Mouse (Mus musculus) regulatory T cell (primary cell): ENCODE data around the gene 3110021N24Rik.

ENCODE experiments used
- in situ Hi-C: fragments of 300-600 bp; cut with MboI, MseI; formaldehyde crosslinking; loops from one replicate; pipeline ENCODE4 v1.15.1; 2025; ENCODE audit warnings: high pct_unique_total_duplicates

The 3110021N24Rik gene

DNA sequence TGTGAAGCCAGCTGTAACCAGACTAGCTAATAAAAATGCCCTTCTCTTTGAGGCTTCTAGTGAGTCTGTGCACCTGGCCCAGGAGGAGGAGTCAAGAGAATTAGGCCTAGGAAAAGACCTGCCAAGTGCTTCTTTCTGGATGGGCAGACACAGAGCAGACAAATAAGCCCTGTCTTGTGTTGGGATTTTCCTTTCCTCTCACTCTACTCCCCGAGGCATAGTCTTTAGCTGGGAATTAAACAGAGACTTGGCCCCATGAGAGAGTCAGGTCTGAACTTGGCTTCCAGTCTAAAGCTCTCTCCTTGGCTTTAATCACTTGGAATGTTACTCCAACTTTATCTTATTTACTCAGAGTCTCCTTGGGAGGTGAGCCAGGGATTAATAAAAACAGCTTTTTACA, 74.5 kb downstream of the 3110021N24Rik start:
- in situ Hi-C loops = loop anchor here (5.0 to 10.0 kb wide), 2 partner anchors 112 to 181 kb away; no protein-coding TSS in a partner anchor

DNA sequence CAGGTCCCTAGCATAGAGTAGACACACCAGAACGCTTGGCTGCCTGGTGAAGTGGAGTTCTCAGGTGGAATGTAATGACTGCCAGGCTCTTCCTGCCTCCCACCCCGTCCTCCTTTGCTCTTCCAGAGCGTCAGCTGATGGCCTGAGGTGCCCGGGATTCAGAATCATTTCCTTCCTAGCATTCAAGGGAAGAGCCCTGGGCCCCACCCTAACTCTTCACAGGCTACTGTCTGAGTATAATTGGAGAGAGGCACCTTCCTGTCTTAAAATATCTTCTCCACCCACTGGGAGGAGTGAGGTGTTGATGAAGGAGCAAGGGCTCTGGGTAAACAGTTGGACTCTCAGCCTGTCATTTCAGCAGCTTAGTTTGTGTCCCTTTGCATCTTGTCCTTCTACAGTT, 77.3 kb downstream of the 3110021N24Rik start:
- in situ Hi-C loops = loop anchor here (10.0 kb wide), 1 partner anchor 178 kb away; no protein-coding TSS in a partner anchor

DNA sequence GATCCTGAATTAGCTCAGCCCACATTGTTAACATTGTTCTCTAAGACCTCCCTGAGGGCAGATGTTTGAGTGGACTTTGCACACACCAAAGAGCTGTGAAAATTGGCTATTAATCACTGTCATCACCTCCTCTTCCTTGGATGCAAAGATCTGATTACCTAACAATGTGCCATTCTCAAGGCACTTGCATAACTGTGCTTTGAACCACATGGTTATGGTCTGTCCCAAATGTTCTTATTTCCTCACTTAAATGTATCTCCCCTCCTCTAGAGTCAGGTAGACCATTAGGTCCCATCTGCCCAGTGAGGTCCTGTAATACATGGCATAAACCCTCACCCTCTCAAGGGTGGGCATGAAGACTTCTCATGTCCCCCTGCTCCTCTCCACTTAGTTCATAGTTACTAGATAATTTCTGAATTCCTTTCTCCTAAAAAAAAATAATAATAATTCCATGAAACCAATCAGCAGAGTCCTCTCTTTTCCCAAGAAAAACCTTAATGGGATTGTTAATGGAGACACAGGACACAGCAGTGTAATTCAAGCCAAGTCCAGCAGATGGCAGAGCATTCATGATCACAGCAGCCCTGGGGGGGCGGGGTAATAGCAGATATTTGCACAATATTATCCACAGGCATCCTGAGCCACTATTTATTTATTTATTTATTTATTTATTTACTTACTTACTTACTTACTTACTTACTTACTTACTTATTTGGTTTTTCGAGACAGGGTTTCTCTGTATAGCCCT, 78.8 kb downstream of the 3110021N24Rik start:
- in situ Hi-C loops = loop anchor here (10.0 kb wide), 1 partner anchor 177 kb away; no protein-coding TSS in a partner anchor

DNA sequence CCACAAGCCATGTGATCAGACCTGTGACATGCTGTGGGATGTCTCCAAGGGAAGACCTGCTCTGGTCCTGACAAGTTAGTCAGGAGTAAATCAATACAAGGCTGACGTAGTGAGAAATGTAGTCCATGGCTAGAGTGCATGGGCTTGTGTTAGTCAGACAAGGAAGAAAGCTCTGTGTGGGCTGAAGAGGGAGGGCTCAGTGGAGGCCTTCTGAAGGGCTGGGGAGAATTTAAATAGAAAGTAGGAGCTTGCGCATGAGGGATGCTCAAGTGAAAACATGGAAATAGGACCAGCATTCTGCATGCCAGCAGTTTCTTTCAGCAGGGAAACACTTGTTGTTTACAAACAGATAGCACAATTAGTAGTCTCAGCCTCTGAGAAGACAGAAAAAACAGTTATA, 84.1 kb downstream of the 3110021N24Rik start:
- in situ Hi-C loops = no loop called here

DNA sequence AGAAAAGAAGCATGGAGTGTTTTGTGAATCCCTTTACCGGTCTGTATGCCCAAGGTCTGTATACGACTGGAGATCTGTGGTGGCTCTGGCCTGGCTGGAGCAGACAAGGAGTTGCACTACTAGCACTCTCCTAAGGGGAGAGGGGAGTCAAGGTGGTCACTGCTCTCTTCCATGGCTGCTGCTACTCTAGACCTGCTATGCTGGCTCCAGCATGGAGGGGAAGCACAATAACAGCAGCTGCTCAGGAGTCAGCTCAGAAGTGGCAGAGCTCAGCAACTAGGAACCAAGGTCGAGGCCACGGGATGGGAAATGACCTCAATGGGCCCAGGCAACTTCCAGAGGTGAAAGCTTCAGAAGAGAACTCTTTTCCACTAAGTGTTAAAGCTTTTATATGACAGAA, 91.7 kb downstream of the 3110021N24Rik start:
- in situ Hi-C loops = no loop called here

DNA sequence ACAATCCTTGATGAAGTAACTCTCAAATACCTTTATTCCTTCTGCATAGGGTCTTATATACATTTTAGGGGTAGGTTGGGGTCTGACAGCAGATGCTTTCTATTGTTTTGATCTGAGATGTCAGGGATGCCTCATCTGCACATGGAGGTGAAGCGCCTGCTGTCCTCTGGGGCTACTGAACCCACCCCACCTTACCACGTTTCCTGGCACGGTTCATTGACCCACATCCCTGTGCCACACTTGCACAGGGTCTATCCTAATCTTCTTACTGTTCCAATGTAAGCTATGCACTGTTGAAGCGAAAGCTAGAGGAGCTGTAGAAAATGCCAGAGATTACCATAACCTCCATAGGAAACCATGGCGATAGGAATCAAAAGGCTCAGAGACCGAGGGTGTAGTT, 92.1 kb downstream of the 3110021N24Rik start:
- in situ Hi-C loops = no loop called here

DNA sequence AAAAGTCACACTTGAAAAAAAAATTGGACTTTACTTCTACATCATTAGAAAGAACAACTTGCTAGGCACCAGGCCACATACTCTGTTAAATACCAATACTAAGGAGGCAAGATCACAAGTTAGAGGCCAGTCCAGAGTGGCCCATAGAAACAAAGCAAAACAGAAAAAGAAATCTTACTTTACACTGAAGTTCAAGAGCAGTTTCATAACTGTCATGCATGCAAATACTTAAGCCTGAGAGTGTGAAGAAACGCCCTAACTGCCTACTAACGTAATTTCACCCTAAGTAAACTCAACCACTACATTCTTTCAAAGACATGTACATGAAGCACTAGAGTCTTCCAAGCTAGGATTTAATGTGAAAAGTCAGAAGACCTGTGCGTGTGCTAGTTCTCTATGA, 106.2 kb downstream of the 3110021N24Rik start:
- in situ Hi-C loops = no loop called here

DNA sequence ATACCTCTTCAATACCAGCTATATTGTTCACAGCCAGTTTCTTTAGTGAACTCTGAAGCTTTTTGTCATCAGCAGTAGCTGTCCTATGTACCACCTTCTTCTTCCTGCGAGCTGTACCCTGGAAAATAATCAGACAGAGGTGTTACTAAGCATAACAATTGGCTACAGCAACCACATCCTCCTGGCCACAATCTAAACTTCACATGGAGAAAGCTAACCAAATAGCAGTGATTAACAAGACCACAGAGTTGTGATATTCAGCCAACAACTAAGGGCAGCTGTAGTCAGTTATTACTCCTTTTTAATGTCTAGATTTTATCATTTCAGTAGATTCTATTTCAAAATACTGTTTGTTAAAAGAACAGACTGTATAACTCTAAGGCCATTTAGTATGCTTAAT, 106.6 kb downstream of the 3110021N24Rik start:
- in situ Hi-C loops = no loop called here

DNA sequence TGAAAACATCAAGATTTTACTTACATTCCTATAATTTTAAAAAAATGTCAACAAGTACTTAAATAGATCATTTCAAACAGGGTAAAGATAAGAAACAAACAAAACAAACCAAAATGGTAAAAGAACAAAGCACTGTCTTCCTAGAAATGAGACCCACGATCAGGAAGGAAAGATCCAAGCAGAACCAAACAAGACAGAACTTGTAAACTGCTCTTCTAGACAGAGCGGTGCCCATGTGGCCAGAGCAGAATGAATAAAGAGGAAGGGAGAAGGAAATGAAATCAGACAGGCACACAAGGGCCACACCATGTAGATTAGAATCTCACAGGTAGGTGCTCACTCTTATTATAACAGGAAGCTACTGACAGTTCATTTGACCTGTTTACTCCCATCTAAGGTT, 107.2 kb downstream of the 3110021N24Rik start:
- in situ Hi-C loops = no loop called here

DNA sequence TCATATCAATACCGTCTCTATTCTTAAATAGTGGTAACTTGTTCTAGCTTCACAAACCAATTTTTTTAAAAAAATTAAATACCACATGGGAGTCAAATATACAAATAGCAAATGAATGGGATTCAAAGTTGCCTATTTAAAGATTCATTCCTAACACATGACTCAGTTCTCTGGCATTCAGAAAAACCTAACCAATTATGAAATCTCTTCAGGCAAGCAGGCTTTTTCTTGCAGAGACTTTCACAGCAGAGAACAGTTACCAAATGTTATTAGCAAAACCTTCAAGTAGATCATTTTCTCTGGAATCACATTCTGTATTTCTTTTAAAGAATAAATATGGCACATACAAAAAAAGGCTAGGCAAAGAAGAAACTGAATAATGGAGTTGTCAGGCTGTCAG, 111.2 kb downstream of the 3110021N24Rik start:
- in situ Hi-C loops = no loop called here
